Mouse (Mus musculus) C2C12 (cell line): Measurements from ENCODE around the gene Rlf. TPM values are rescaled to one million over a fixed set of nuclear protein-coding genes. Genes with fewer than 3 reads are reported as not detected.

ENCODE experiments used
- H3K27me3 ChIP-seq: one replicate; pipeline ENCODE4 v1.6.1; 2011; ENCODE audit not compliant: control insufficient read depth, insufficient read depth, insufficient read length
- H3K36me3 ChIP-seq: one replicate; pipeline ENCODE4 v1.6.1; 2011; ENCODE audit not compliant: control insufficient read depth, insufficient read depth
- H3K4me3 ChIP-seq: one replicate; pipeline ENCODE4 v1.5.1; 2011; ENCODE audit warnings: mild to moderate bottlenecking, control low read depth; ENCODE audit not compliant: poor library complexity, insufficient read depth, severe bottlenecking
- H3K79me2 ChIP-seq: one replicate; pipeline ENCODE4 v1.6.1; 2011; ENCODE audit not compliant: control insufficient read depth, insufficient read depth
- H3K79me3 ChIP-seq: one replicate; pipeline ENCODE4 v1.6.1; 2011; ENCODE audit warnings: low read depth, control low read depth
- H3ac ChIP-seq: one replicate; pipeline ENCODE3; 2011; ENCODE audit warnings: low read depth; ENCODE audit not compliant: control insufficient read depth, insufficient read length
- CEBPB ChIP-seq: IDR thresholded peaks from one replicate; pipeline ENCODE4 v1.6.1; 2011; ENCODE audit warnings: low read depth, mild to moderate bottlenecking, control low read depth, moderate library complexity
- CTCF ChIP-seq: IDR thresholded peaks from one replicate; pipeline ENCODE4 v1.5.1; 2011; ENCODE audit not compliant: control insufficient read depth, insufficient read depth, insufficient read length
- FOSL1 ChIP-seq: IDR thresholded peaks from one replicate; pipeline ENCODE4 v1.8.0; 2011; ENCODE audit warnings: mild to moderate bottlenecking, low read length; ENCODE audit not compliant: poor library complexity, insufficient read depth, severe bottlenecking
- MAX ChIP-seq: IDR thresholded peaks from one replicate; pipeline ENCODE4 v1.6.1; 2011; ENCODE audit warnings: mild to moderate bottlenecking, control low read depth
- MYOD1 ChIP-seq: IDR thresholded peaks from one replicate; pipeline ENCODE4 v1.6.1; 2011; ENCODE audit warnings: low read depth; ENCODE audit not compliant: control insufficient read depth, insufficient read length
- MYOG ChIP-seq: IDR thresholded peaks from one replicate; pipeline ENCODE4 v1.6.1; 2011; ENCODE audit not compliant: control insufficient read depth, insufficient read length; ENCODE audit errors: extremely low read depth
- USF1 ChIP-seq: IDR thresholded peaks from one replicate; pipeline ENCODE4 v1.6.1; 2011; ENCODE audit warnings: low read depth, mild to moderate bottlenecking, control low read depth, moderate library complexity
- polyA plus RNA-seq: library from polyadenylated mRNA; unstranded; fragments of >200 nt; fragmentation: generic; extraction: Trizol; gene quantifications from one replicate; pipeline ENCODE4 v1.2.1, GENCODE M21; 2012; ENCODE audit warnings: missing spikeins

Gene Rlf
- polyA plus RNA-seq, 1 experiment: 3.0 TPM

DNA sequence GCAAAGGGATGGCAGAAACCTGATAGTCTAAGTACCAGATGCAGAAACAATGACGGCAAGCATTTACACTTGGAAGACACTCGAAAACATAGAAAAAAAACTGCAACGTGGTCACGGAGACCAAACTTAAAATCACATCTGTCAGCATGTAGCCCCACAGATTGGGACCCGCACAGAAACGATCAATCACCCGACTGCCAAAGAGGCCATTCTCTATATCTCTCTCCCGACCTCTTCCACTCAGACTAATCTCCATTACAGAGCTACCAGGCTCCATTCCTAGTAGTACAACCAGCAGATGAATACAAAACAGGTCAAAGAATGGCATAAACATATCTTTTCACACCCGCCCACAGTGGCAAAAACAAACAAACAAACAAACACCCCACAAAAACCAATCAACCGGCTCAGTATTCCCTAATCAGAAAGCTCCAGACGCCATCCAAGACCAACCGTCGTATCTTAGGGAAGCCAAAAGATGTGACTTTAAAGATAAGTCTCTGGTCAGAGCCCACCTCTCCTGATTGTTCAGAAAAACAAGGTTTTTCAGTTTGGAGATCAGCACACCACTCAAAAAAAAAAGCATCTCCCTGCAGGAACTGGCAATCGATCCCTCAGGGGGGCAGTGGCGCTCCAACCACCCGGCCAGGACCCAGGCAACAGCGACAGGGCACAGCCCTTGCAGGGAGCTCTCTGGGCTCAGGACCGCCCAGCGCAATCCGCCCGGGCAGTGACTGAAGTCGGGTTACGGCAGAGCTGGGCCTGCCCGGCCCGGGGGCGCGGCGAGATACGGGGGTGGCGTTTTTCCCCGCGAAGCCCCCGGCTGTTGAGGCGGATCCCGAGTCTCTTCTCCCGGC lies 720 bp downstream of the Rlf start:
- peak overlapping the region; percentile 70 for H3ac ChIP-seq
- peaks cover 63% of the 10 kb centered on the region for H3K79me2 ChIP-seq
- peaks cover 56% of the 10 kb centered on the region for H3K79me3 ChIP-seq
- no peaks in the 10 kb centered on the region for H3K36me3 ChIP-seq
- no peaks in the 10 kb centered on the region for H3K27me3 ChIP-seq
- peak overlapping the region; percentile 86 for H3K4me3 ChIP-seq
- TF ChIP-seq MAX: no peak
- TF ChIP-seq USF1: no peak
- TF ChIP-seq MYOD1: no peak
- no peak for TF ChIP-seq CTCF
- TF ChIP-seq FOSL1: no peak
- no peak for TF ChIP-seq CEBPB
- TF ChIP-seq MYOG: no peak

DNA sequence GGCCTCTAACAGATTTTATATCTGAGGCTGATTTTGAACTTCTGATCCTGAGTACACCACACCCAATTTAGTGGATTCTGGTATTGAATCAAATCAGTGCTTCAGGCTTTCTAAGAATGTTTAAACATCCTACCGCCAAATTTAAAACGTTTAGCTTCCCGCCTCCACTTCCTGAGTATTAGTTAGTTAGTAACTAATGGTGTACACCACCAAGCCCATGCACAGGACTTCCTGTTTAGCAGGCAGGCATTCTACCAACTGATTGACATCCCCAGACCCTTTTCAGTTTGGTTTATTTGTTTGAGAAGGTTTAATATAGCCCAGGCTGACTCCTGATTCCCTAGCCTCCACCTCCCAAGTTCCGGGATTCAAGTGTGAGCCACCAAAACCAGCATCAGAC lies 6.0 kb downstream of the Rlf start:
- Histone ChIP-seq H3K36me3 (no peaks in the 10 kb centered on the region), H3K79me2 (peaks cover 100% of the 10 kb centered on the region), H3ac (no peak overlapping the region), H3K4me3 (no peak overlapping the region), H3K27me3 (no peaks in the 10 kb centered on the region), H3K79me3 (peaks cover 98% of the 10 kb centered on the region)
- TF ChIP-seq CEBPB (no peak), FOSL1 (no peak), MYOD1 (no peak), CTCF (no peak), MYOG (no peak), USF1 (no peak), MAX (no peak)

DNA sequence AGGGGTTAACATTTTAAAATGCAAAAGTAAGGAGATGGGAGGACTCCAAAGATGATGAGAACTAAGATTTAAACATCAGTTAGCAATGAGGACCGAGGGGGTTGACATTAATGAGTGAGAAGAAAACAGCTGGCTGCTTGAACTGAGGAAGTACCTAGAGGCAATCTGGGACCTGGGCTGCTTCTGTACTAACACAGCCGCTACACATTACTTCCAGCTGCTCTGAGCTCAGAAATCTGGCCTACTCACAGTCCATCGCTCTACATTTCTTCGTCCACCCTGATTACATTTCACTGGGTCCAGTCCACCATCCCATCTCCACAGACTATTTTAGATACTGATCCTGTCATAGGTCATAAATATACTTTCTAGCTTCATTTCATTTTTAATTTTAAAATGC lies 17.0 kb downstream of the Rlf start:
- Histone ChIP-seq H3K4me3 (no peak overlapping the region), H3K79me2 (peaks cover 100% of the 10 kb centered on the region)

DNA sequence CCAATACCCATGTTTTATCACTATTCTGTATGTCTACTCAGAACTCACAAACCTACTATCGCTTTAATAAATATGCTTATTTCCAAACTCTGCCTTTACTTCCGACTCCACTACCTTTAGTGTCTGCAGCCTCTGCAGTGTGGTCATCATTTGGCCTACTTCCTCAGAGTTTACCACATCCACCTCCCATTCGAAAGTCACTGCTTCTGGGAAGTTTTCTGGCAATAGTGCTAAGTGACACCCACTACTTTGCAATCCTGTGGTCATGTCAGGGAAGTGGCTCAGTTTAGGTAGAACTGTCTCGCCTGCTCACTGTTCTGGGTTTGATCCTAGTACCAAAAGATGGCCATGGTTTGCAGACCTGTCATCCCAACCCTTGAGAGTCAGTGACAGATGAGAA lies 17.9 kb downstream of the Rlf start:
- no peak overlapping the region for H3ac ChIP-seq
- H3K4me3 ChIP-seq: no peak overlapping the region
- no peaks in the 10 kb centered on the region for H3K27me3 ChIP-seq
- TF ChIP-seq MYOD1 (no peak), CTCF (no peak)
- H3K36me3 ChIP-seq: peaks cover 4% of the 10 kb centered on the region
- peaks cover 97% of the 10 kb centered on the region for H3K79me3 ChIP-seq
- H3K79me2 ChIP-seq: peaks cover 100% of the 10 kb centered on the region

More for the DNA sequence above, 17.0 kb downstream of the Rlf start:
- peaks cover 97% of the 10 kb centered on the region for H3K79me3 ChIP-seq
- no peaks in the 10 kb centered on the region for H3K27me3 ChIP-seq
- TF ChIP-seq FOSL1 (no peak), CEBPB (no peak), MYOG (no peak), USF1 (no peak), MAX (no peak), CTCF (no peak), MYOD1 (no peak)
- H3ac ChIP-seq: no peak overlapping the region
- H3K36me3 ChIP-seq: no peaks in the 10 kb centered on the region

DNA sequence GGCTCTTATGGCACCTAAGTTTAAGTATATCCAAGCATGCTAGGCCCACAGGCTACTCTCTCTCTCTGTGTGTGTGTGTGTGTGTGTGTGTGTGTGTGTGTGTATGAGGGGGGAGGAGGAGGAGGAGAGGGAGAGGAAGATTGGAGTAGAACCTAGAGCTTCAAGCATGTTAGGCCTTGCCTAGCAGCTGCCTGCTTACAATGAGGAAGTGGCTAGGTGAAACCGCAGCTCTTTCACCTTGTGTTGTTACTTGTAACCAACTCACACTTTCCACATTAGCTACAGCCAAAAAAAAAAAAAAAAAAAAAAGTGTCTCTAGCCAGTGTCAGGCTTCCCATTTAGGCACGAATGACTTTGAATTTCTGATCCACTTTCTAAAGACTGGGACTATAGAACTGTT lies 18.7 kb downstream of the Rlf start:
- no peak overlapping the region for H3K4me3 ChIP-seq
- peaks cover 5% of the 10 kb centered on the region for H3K36me3 ChIP-seq
- no peak overlapping the region for H3ac ChIP-seq
- peaks cover 100% of the 10 kb centered on the region for H3K79me2 ChIP-seq
- peaks cover 95% of the 10 kb centered on the region for H3K79me3 ChIP-seq
- H3K27me3 ChIP-seq: no peaks in the 10 kb centered on the region
- no peak for TF ChIP-seq USF1
- TF ChIP-seq MYOG: no peak
- no peak for TF ChIP-seq CEBPB

DNA sequence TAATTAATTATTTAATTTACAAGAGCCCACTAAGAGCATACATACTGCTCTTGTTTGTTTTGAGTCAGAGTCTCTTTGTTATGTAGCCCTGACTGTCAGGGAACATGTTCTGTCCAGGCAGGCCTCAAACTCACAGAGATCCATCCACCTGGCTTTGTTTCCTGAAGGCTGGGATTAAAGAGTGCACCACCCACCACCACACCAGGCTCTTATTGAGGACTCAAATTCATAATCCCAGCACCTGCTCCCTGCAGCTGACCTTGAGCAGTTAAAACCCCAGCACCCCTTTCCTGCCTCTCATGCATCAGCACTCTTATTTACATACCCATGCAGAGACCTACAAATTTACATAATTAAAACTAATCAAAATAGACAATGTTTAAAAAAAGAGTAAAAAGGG lies 20.1 kb downstream of the Rlf start:
- peaks cover 12% of the 10 kb centered on the region for H3K36me3 ChIP-seq
- H3K79me2 ChIP-seq: peaks cover 100% of the 10 kb centered on the region
- TF ChIP-seq CEBPB: no peak
- TF ChIP-seq MAX: no peak
- TF ChIP-seq USF1: no peak
- TF ChIP-seq FOSL1: no peak
- TF ChIP-seq MYOG: no peak
- no peak for TF ChIP-seq CTCF
- TF ChIP-seq MYOD1: no peak
- no peak overlapping the region for H3K4me3 ChIP-seq
- H3ac ChIP-seq: no peak overlapping the region
- peaks cover 90% of the 10 kb centered on the region for H3K79me3 ChIP-seq
- no peaks in the 10 kb centered on the region for H3K27me3 ChIP-seq
